Mouse (Mus musculus) heart, adult 2 months (tissue): Measurements from ENCODE around the gene Bnc2.

Source experiments
- CTCF ChIP-seq: fragments of 200-600 bp; IDR thresholded peaks from 2 replicates; pipeline ENCODE4 v1.8.1; 2022; ENCODE audit warnings: antibody characterized with exemption, mild to moderate bottlenecking, moderate library complexity
- EP300 ChIP-seq: fragments of 200-500 bp; IDR thresholded peaks from 2 replicates; pipeline ENCODE4 v1.6.1; 2011; ENCODE audit warnings: low read depth, low read length, control low read depth; ENCODE audit not compliant: insufficient read depth

GRCm38 (mm10) chr4:84456198-84456852 is 218.8 kb downstream of the Bnc2 start:
- TF ChIP-seq EP300 (no peak), CTCF (no peak)
